Mouse (Mus musculus): Measurements from ENCODE around the gene Iffo1.

DNA sequence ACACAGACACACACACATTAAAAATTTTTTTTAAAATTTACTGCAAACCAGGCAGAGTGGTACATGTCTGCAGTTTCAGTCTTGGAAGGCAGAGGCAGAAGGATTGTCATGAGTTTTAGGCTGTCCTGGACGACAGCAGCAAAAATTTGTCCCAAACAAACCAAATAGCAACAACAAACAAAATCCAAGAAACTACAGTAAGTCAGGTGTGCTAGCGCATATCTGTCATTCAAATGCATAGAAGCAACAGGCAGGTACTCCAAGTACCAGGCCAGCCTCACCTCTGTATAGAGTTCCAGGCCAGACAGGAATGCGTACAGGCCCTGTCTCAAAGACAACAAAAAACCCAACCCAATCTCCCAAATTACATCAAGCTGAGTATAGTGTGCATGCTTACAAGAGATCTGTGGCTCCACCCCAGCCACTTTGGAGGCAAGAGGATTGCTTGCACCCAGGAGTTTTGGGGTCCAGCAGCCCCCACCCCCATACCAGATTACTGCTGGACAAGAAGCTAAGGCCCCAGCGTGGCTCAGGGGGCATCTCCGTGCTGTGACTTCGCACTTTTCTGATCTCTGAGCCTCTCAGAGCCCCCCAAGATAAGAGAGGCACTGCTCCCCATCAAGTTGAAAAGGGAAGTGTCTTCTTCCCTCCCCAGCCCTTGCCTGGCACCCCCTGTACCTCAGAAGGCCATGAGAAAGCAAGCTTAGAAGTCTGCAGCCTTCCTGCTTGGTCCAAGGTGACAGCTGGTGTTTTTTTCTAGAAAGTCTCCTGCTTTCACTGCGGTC is 14.9 kb downstream of the Iffo1 start:
- TF ChIP-seq CTCF (IDR thresholded peaks at IDR 0.05; ENCODE audit: control insufficient read depth, insufficient read depth, insufficient read length) (no peak), MYOG (IDR thresholded peaks at IDR 0.05; ENCODE audit: control insufficient read depth, extremely low read depth, insufficient read length) (no peak), USF1 (IDR thresholded peaks at IDR 0.05; ENCODE audit: low read depth) (no peak), FOSL1 (IDR thresholded peaks at IDR 0.05; ENCODE audit: insufficient read depth, low read length, poor library complexity, severe bottlenecking) (no peak), MAX (IDR thresholded peaks at IDR 0.05) (no peak)
